Mouse (Mus musculus): Measurements from ENCODE around the gene Nthl1.

GRCm38 (mm10) chr17:24671346-24671745 is 38.9 kb downstream of the Nthl1 start:
- TF ChIP-seq CTCF (conservative IDR thresholded peaks at IDR 0.05; ENCODE audit: low read length) (no peak), POU5F1 (IDR thresholded peaks at IDR 0.05; ENCODE audit: borderline replicate concordance, low read length) (no peak), NANOG (IDR thresholded peaks at IDR 0.05; ENCODE audit: borderline replicate concordance, low read length) (no peak)

All from E14TG2a.4 (cell line).